Mouse (Mus musculus): Measurements from ENCODE around the gene Higd2a.

DNA sequence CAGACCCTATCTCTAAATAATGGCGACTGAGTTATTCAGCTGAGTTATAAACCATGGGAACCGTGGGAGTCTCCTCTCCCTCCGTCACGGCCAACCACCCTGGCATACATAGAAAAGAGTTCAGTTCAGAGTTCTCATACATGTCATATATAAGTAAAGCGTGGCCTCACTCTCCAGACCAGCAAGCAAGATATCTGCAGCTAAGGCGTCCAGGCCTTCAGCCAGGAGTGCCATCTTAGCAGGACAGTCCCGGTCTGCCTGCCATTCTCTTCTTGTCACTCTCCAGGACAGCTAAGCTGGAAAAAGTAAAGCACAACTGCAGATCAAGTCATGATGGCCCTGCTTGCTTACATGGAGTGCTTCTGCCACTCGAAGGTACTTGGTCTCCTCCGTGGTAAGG is 33.8 kb upstream of the Higd2a start:
- TF ChIP-seq CTCF (IDR thresholded peaks at IDR 0.05; ENCODE audit: insufficient read depth, low read length) (no peak), POLR2A (IDR thresholded peaks at IDR 0.05; ENCODE audit: borderline replicate concordance, extremely low read depth, low read depth, low read length) (no peak)

Data from lung, adult 2 months (tissue).